Mouse (Mus musculus): ENCODE measurements around the gene Tmem245.

GRCm38 (mm10) chr4:56957518-56957917 is 10.3 kb upstream of the Tmem245 start:
- TF ChIP-seq TAL1 (IDR thresholded peaks at IDR 0.05; ENCODE audit: low read length): no peak
- no peak for TF ChIP-seq KAT2A (conservative IDR thresholded peaks at IDR 0.05; ENCODE audit: low read depth, low read length)
- no peak for TF ChIP-seq POLR2A (IDR thresholded peaks at IDR 0.05; ENCODE audit: control insufficient read depth in 1 of 2, insufficient read depth in 1 of 2, low read depth in 1 of 2, low read length in 2 of 2, poor library complexity in 1 of 2)
- no peak for TF ChIP-seq MAX (IDR thresholded peaks at IDR 0.05; ENCODE audit: low read length)
- no peak for TF ChIP-seq HCFC1 (IDR thresholded peaks at IDR 0.05; ENCODE audit: low read depth, low read length)
- TF ChIP-seq CTCF (IDR thresholded peaks at IDR 0.05 in 2 of 3, conservative IDR thresholded peaks at IDR 0.05 in 1 of 3; ENCODE audit: control insufficient read depth in 1 of 3, insufficient read depth in 1 of 3, low read depth in 2 of 3, low read length in 3 of 3, poor library complexity in 1 of 3, severe bottlenecking in 1 of 3): no peak
